Mouse (Mus musculus) megakaryocyte, embryonic 14.5 days (primary cell): ENCODE results near the gene Pdgfa. TPM values are rescaled to one million over a fixed set of nuclear protein-coding genes. Genes with fewer than 3 reads are reported as not detected.

ENCODE experiments used
- H3K27me3 ChIP-seq: replicated peaks from 2 replicates; pipeline ENCODE3; 2012; ENCODE audit warnings: inconsistent platforms
- H3K36me3 ChIP-seq: replicated peaks from 2 replicates; pipeline ENCODE3; 2012; ENCODE audit warnings: low read length, inconsistent platforms, mixed read lengths
- H3K4me1 ChIP-seq: 2 replicates; pipeline ENCODE4 v1.6.1; 2012; ENCODE audit warnings: inconsistent platforms
- H3K4me3 ChIP-seq: replicated peaks from 2 replicates; pipeline ENCODE3; 2012; ENCODE audit warnings: moderate library complexity, mild to moderate bottlenecking, inconsistent platforms
- H3K9me3 ChIP-seq: 2 replicates; pipeline ENCODE4 v1.6.1; 2012; ENCODE audit warnings: inconsistent platforms
- FLI1 ChIP-seq: IDR thresholded peaks from 2 replicates; pipeline ENCODE4 v1.6.1; 2012; ENCODE audit warnings: low read length, inconsistent platforms, mixed read lengths
- GATA1 ChIP-seq: IDR thresholded peaks from 3 replicates; pipeline ENCODE4 v1.6.1; 2012; ENCODE audit warnings: mixed read lengths, low read length, inconsistent platforms, borderline replicate concordance
- polyA plus RNA-seq: library from polyadenylated mRNA; stranded (reverse); fragments of >175 nt; gene quantifications from 2 replicates; pipeline ENCODE4 v1.2.3, GENCODE M21; 2012; ENCODE audit warnings: low replicate concordance; ENCODE audit not compliant: insufficient read depth

Pdgfa gene
- polyA plus RNA-seq, 1 experiment, result 19.1 TPM

- peaks cover 97% of the 10 kb centered on the region for H3K27me3 ChIP-seq
- TF ChIP-seq FLI1 (no peak), GATA1 (no peak)
- H3K9me3 ChIP-seq, result no peaks in the 10 kb centered on the region
- peaks cover 5% of the 10 kb centered on the region for H3K4me1 ChIP-seq
- H3K4me3 ChIP-seq, result no peak overlapping the region
- H3K36me3 ChIP-seq, result no peaks in the 10 kb centered on the region
These were observed 9.2 kb downstream of the Pdgfa start for GRCm38 (mm10) chr5:138987994-138988393.

GRCm38 (mm10) chr5:138981921-138982320, 15.2 kb downstream of the Pdgfa start:
- TF ChIP-seq FLI1 (no peak), GATA1 (no peak)

GRCm38 (mm10) chr5:138980608-138981007, 16.6 kb downstream of the Pdgfa start:
- Histone ChIP-seq H3K4me3 (no peak overlapping the region), H3K9me3 (no peaks in the 10 kb centered on the region), H3K27me3 (peaks cover 78% of the 10 kb centered on the region), H3K4me1 (no peaks in the 10 kb centered on the region), H3K36me3 (no peaks in the 10 kb centered on the region)
- no peak for TF ChIP-seq GATA1

More at GRCm38 (mm10) chr5:138981921-138982320, 15.2 kb downstream of the Pdgfa start:
- no peaks in the 10 kb centered on the region for H3K36me3 ChIP-seq
- no peak overlapping the region for H3K4me3 ChIP-seq
- H3K27me3 ChIP-seq, result peaks cover 89% of the 10 kb centered on the region
- no peaks in the 10 kb centered on the region for H3K4me1 ChIP-seq
- no peaks in the 10 kb centered on the region for H3K9me3 ChIP-seq

- H3K9me3 ChIP-seq, result no peaks in the 10 kb centered on the region
- no peaks in the 10 kb centered on the region for H3K4me1 ChIP-seq
- no peak overlapping the region for H3K4me3 ChIP-seq
- TF ChIP-seq GATA1, result no peak
- peaks cover 76% of the 10 kb centered on the region for H3K27me3 ChIP-seq
- H3K36me3 ChIP-seq, result no peaks in the 10 kb centered on the region
These were observed 17.3 kb downstream of the Pdgfa start for GRCm38 (mm10) chr5:138979840-138980239.

GRCm38 (mm10) chr5:138977759-138978158, 19.4 kb downstream of the Pdgfa start:
- no peak overlapping the region for H3K4me3 ChIP-seq
- peaks cover 70% of the 10 kb centered on the region for H3K27me3 ChIP-seq
- no peaks in the 10 kb centered on the region for H3K9me3 ChIP-seq
- H3K36me3 ChIP-seq, result no peaks in the 10 kb centered on the region
- TF ChIP-seq FLI1 (no peak), GATA1 (no peak)
- H3K4me1 ChIP-seq, result no peaks in the 10 kb centered on the region

- no peak overlapping the region for H3K4me3 ChIP-seq
- TF ChIP-seq FLI1 (no peak), GATA1 (no peak)
- H3K9me3 ChIP-seq, result no peaks in the 10 kb centered on the region
- H3K36me3 ChIP-seq, result no peaks in the 10 kb centered on the region
- peaks cover 65% of the 10 kb centered on the region for H3K27me3 ChIP-seq
- peaks cover 3% of the 10 kb centered on the region; the same call in 1 of the 2 replicates for H3K4me1 ChIP-seq
These were observed 22.2 kb downstream of the Pdgfa start for GRCm38 (mm10) chr5:138974911-138975485.

GRCm38 (mm10) chr5:138973480-138973879, 23.7 kb downstream of the Pdgfa start:
- Histone ChIP-seq H3K4me1 (peaks cover 3% of the 10 kb centered on the region; the same call in 1 of the 2 replicates), H3K9me3 (no peaks in the 10 kb centered on the region), H3K27me3 (peaks cover 57% of the 10 kb centered on the region), H3K4me3 (no peak overlapping the region), H3K36me3 (no peaks in the 10 kb centered on the region)
- TF ChIP-seq FLI1 (no peak), GATA1 (no peak)

- Histone ChIP-seq H3K4me3 (no peak overlapping the region), H3K27me3 (peaks cover 56% of the 10 kb centered on the region), H3K36me3 (no peaks in the 10 kb centered on the region), H3K9me3 (no peaks in the 10 kb centered on the region), H3K4me1 (peaks cover 3% of the 10 kb centered on the region; the same call in 1 of the 2 replicates)
- TF ChIP-seq GATA1, result no peak
- no peak for TF ChIP-seq FLI1
These were observed 25.8 kb downstream of the Pdgfa start for GRCm38 (mm10) chr5:138971405-138971804.

- Histone ChIP-seq H3K4me3 (no peak overlapping the region), H3K27me3 (peaks cover 62% of the 10 kb centered on the region), H3K36me3 (no peaks in the 10 kb centered on the region), H3K9me3 (no peaks in the 10 kb centered on the region), H3K4me1 (peaks cover 3% of the 10 kb centered on the region; the same call in 1 of the 2 replicates)
- no peak for TF ChIP-seq GATA1
- TF ChIP-seq FLI1, result no peak
These were observed 27.1 kb downstream of the Pdgfa start for GRCm38 (mm10) chr5:138970056-138970490.

- no peak overlapping the region for H3K4me3 ChIP-seq
- TF ChIP-seq GATA1, result no peak
- TF ChIP-seq FLI1, result no peak
- peaks cover under 1% of the 10 kb centered on the region; the same call in 1 of the 2 replicates for H3K4me1 ChIP-seq
- H3K9me3 ChIP-seq, result no peaks in the 10 kb centered on the region
- H3K36me3 ChIP-seq, result no peaks in the 10 kb centered on the region
- H3K27me3 ChIP-seq, result peaks cover 55% of the 10 kb centered on the region
These were observed 31.0 kb downstream of the Pdgfa start for GRCm38 (mm10) chr5:138966033-138966724.
